Mouse (Mus musculus): ENCODE data around the gene Bmpr1b.

DNA sequence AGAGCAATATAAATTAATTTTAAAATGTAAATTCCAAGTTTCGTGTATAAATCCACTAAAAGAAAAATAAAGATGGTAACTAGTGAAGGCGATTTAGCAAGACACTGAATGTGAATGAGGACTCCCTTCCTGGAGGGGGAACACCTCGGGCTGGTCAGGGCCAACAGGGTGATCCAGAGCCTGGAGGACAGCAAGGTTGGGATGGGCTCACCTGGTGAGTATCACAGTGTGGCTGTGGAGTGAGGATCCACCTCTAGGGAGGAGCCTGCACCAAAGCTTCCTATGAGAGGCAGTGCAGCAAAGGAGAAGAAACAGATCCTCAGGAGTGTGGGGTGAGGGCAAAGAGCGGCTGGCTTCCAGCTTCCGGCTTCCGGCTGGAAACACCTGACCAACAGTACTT lies 40.8 kb upstream of the Bmpr1b start:
- no peak for TF ChIP-seq CTCF (IDR thresholded peaks at IDR 0.05; ENCODE audit: low read depth)
- TF ChIP-seq EP300 (optimal IDR thresholded peaks at IDR 0.05): no peak

Data from stomach, postnatal 0 days (tissue).